Mouse (Mus musculus) adrenal gland, postnatal 10 days (tissue): ENCODE data around the gene Fgfbp3. TPM values are rescaled to one million over a fixed set of nuclear protein-coding genes. Genes with fewer than 3 reads are reported as not detected.
"Not testable (repeated sequence)": the region's sequence is repeated elsewhere in the genome, so short reads cannot be mapped to it uniquely, and the experiment has no call there.

Source experiments
- DNase-seq: peaks from one replicate; pipeline ENCODE4 v3.0.0; 2021; ENCODE audit warnings: mixed read lengths
- total RNA-seq, 2 experiments: library from RNA; stranded (reverse); gene quantifications; 2 replicates each; pipeline ENCODE4 v1.2.3; 2021

Gene Fgfbp3
- total RNA-seq, 2 experiments from 2014 or later, result 3.3 to 4.0 TPM

GRCm38 (mm10) chr19:36910424-36911045 is 8.9 kb downstream of the Fgfbp3 start:
- no peak for DNase-seq

GRCm38 (mm10) chr19:36909676-36910292 is 9.6 kb downstream of the Fgfbp3 start:
- peak; percentile 79 for DNase-seq

GRCm38 (mm10) chr19:36909150-36909549 is 10.3 kb downstream of the Fgfbp3 start:
- DNase-seq, result no peak

GRCm38 (mm10) chr19:36904211-36905007 is 15.0 kb downstream of the Fgfbp3 start:
- DNase-seq, result peak; percentile 68

GRCm38 (mm10) chr19:36903377-36903776 is 16.0 kb downstream of the Fgfbp3 start:
- no peak for DNase-seq

- DNase-seq, result peak; percentile 54
Observed at GRCm38 (mm10) chr19:36897778-36898177, 21.6 kb downstream of the Fgfbp3 start.

GRCm38 (mm10) chr19:36896791-36897569 is 22.4 kb downstream of the Fgfbp3 start:
- DNase-seq, result no peak

GRCm38 (mm10) chr19:36891746-36892145 is 27.7 kb downstream of the Fgfbp3 start:
- no peak for DNase-seq

GRCm38 (mm10) chr19:36887706-36888105 is 31.7 kb downstream of the Fgfbp3 start:
- no peak for DNase-seq

GRCm38 (mm10) chr19:36886316-36886715 is 33.1 kb downstream of the Fgfbp3 start:
- no peak for DNase-seq

- peak; percentile 22 for DNase-seq
Observed at GRCm38 (mm10) chr19:36883119-36883518, 36.3 kb downstream of the Fgfbp3 start.

GRCm38 (mm10) chr19:36878743-36879495 is 40.5 kb downstream of the Fgfbp3 start:
- no peak for DNase-seq

GRCm38 (mm10) chr19:36877329-36877728 is 42.1 kb downstream of the Fgfbp3 start:
- no peak for DNase-seq

GRCm38 (mm10) chr19:36874651-36875050 is 44.8 kb downstream of the Fgfbp3 start:
- DNase-seq, result no peak

GRCm38 (mm10) chr19:36868675-36869074 is 50.7 kb downstream of the Fgfbp3 start:
- not testable (repeated sequence) for DNase-seq

Other genes with a start within 250 kb of the Fgfbp3 start
- 10 to 100 TPM; 44.4 to 47.5 TPM for gene Ppp1r3c, start 183.0 kb downstream of the Fgfbp3 start, total RNA-seq
- gene Tnks2, start 85.4 kb downstream of the Fgfbp3 start, total RNA-seq, result 100 to 1,000 TPM; 119 to 140 TPM
- gene Btaf1, start 6.5 kb upstream of the Fgfbp3 start, total RNA-seq, result 10 to 100 TPM; 20.6 to 23.1 TPM